Comparison of ENCODE assay signal across 1 mouse cellular context in the genomic region with DNA sequence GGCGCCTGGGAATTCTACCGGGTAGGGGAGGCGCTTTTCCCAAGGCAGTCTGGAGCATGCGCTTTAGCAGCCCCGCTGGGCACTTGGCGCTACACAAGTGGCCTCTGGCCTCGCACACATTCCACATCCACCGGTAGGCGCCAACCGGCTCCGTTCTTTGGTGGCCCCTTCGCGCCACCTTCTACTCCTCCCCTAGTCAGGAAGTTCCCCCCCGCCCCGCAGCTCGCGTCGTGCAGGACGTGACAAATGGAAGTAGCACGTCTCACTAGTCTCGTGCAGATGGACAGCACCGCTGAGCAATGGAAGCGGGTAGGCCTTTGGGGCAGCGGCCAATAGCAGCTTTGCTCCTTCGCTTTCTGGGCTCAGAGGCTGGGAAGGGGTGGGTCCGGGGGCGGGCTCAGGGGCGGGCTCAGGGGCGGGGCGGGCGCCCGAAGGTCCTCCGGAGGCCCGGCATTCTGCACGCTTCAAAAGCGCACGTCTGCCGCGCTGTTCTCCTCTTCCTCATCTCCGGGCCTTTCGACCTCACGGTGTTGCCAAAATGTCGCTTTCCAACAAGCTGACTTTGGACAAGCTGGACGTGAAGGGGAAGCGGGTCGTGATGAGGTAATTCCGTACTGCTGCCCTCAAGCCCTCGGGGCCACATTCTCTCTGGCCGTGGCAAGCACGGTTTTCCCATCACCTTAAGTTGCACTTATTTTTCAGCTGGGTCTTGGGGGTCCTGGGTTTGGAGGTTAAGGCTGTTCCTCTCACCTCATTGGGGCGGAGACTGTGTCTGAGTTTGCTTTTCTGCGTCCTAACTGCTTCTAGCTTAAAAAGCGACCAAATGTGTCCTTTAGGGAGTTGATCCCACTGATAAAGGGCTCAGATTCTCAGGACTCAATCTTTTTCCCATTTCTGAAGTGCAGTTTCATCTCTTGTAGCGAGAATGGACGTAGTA.
TF ChIP-seq lines count a peak whose summit lies in the region.

A gene (plus strand): TSS at position 388 of the 937 bp plus-strand sequence.

TF ChIP-seq in CH12.LX, 34 proteins besides CTCF, POLR2A, EP300 and RAD21 (continued from another document):
- TF ChIP-seq ZC3H11A (IDR thresholded peaks at IDR 0.05; ENCODE audit: low read depth, low read length) (no peak), ZKSCAN1 (IDR thresholded peaks at IDR 0.05; ENCODE audit: borderline replicate concordance, low read depth, low read length) (no peak), POLR2AphosphoS2 (IDR thresholded peaks at IDR 0.05; ENCODE audit: low read depth, low read length) (no peak)
